ENCODE assay signal across 8 mouse cellular contexts in genomic region chr7:37623903-37624758, GRCm38 (mm10).
A peak's percentile ranks its signal among the peaks of the same experiment; 100 is the strongest.
DNase-seq lines count a peak whose midpoint lies in the region; ATAC-seq lines count a peak whose summit lies in the region.

No protein-coding gene starts in this region.

- H3K27me3 ChIP-seq in limb, embryonic 13.5 days = peaks cover 24% of the 10 kb centered on the region
- H3K27me3 ChIP-seq in midbrain, embryonic 14.5 days (ENCODE audit: control insufficient read depth, insufficient read depth, low read length) = no peaks in the 10 kb centered on the region
- peaks cover 7% of the 10 kb centered on the region; the same call in 1 of the 2 replicates for H3K27me3 ChIP-seq in stomach, embryonic 15.5 days (replicated peaks)

- peak; percentile 36 to 43 for DNase-seq in adrenal gland, postnatal 4 days (ENCODE audit: low spot score in 2 of 2)
- peak; percentile 46 for DNase-seq in embryo, embryonic 9.5 days (ENCODE audit: extremely low spot score)
- DNase-seq in kidney, adult 8-10 months = peak; percentile 23 to 36
- DNase-seq in midbrain, embryonic 14.5 days = peak; percentile 88
- no peak for DNase-seq in natural killer cell, adult 2 months (ENCODE audit: low spot score in 2 of 2)

- 2% methylated on average over 39 of the region's 62 CpGs for WGBS in limb, embryonic 13.5 days
- WGBS in midbrain, embryonic 14.5 days = 2% methylated on average over 58 of the region's 62 CpGs
- 2% methylated on average over 61 of the region's 62 CpGs for WGBS in stomach, embryonic 15.5 days

- no peaks in the 10 kb centered on the region for H3K36me3 ChIP-seq in limb, embryonic 13.5 days
- H3K36me3 ChIP-seq in midbrain, embryonic 14.5 days (ENCODE audit: control insufficient read depth, insufficient read depth, low read length) = no peaks in the 10 kb centered on the region
- no peaks in the 10 kb centered on the region for H3K36me3 ChIP-seq in stomach, embryonic 15.5 days

- H3K4me1 ChIP-seq in limb, embryonic 13.5 days = peaks cover 11% of the 10 kb centered on the region; the same call in 1 of the 2 replicates
- peaks cover 15% of the 10 kb centered on the region for H3K4me1 ChIP-seq in midbrain, embryonic 14.5 days (ENCODE audit: control insufficient read depth, insufficient read depth, low read length)
- peaks cover 4% of the 10 kb centered on the region; the same call in 1 of the 2 replicates for H3K4me1 ChIP-seq in stomach, embryonic 15.5 days

- no peaks in the 10 kb centered on the region for H3K9me3 ChIP-seq in limb, embryonic 13.5 days
- H3K9me3 ChIP-seq in midbrain, embryonic 14.5 days (ENCODE audit: control insufficient read depth, low read length) = no peaks in the 10 kb centered on the region
- no peaks in the 10 kb centered on the region for H3K9me3 ChIP-seq in stomach, embryonic 15.5 days

- ATAC-seq in granulocyte monocyte progenitor cell, adult 5-6 weeks (replicated peaks; ENCODE audit: poor library complexity, severe bottlenecking) = peak; percentile 64
- peak; percentile 63 for ATAC-seq in limb, embryonic 13.5 days (ENCODE audit: low FRiP score, low read depth)
- ATAC-seq in midbrain, embryonic 14.5 days (ENCODE audit: low FRiP score, low TSS enrichment) = peak; percentile 70
- ATAC-seq in stomach, embryonic 15.5 days (ENCODE audit: insufficient read depth, low FRiP score, low read depth) = peak; percentile 31; the same call in 1 of the 2 replicates

- peak overlapping the region; percentile 84 for H3K4me2 ChIP-seq in limb, embryonic 13.5 days (replicated peaks)
- H3K4me2 ChIP-seq in midbrain, embryonic 14.5 days (ENCODE audit: low read length) = peak overlapping the region; percentile 73
- H3K4me2 ChIP-seq in stomach, embryonic 15.5 days = peak overlapping the region; percentile 86

- peak overlapping the region; percentile 69 for H3K9ac ChIP-seq in limb, embryonic 13.5 days
- H3K9ac ChIP-seq in midbrain, embryonic 14.5 days (replicated peaks; ENCODE audit: low read length) = peak overlapping the region; percentile 64
- H3K9ac ChIP-seq in stomach, embryonic 15.5 days = peak overlapping the region; percentile 20; the same call in 1 of the 2 replicates

- H3K4me3 ChIP-seq in limb, embryonic 13.5 days = peak overlapping the region; percentile 53
- H3K4me3 ChIP-seq in midbrain, embryonic 14.5 days (replicated peaks; ENCODE audit: low read depth, low read length) = peak overlapping the region; percentile 43
- H3K4me3 ChIP-seq in stomach, embryonic 15.5 days (replicated peaks) = peak overlapping the region; percentile 46

- H3K27ac ChIP-seq in limb, embryonic 13.5 days = no peak overlapping the region
- peak overlapping the region; percentile 91 for H3K27ac ChIP-seq in midbrain, embryonic 14.5 days (replicated peaks; ENCODE audit: low read depth, low read length)
- H3K27ac ChIP-seq in stomach, embryonic 15.5 days = no peak overlapping the region

Comparison
In these comparisons a context has a peak if more than half of its experiments do, and no peak if none do; other contexts are left out.
1. DNase-seq: peak in adrenal gland, postnatal 4 days (2 of 2), embryo, embryonic 9.5 days (single experiment), kidney, adult 8-10 months (2 of 2) and midbrain, embryonic 14.5 days (single experiment); none in natural killer cell, adult 2 months (0 of 2).
2. Peak in every context shown above with its lines, with median percentiles within 50 percentile points of each other: ATAC-seq, H3K4me2 ChIP-seq, H3K4me3 ChIP-seq and H3K9ac ChIP-seq.